Mouse (Mus musculus) CD8-positive naive resting alpha-beta T cell, adult 57 days (primary cell): ENCODE data around the gene Calm4. TPM values are rescaled to one million over a fixed set of nuclear protein-coding genes. Genes with fewer than 3 reads are reported as not detected.

Experiments used
- total RNA-seq: library from RNA; stranded (reverse); gene quantifications from one replicate; pipeline ENCODE4 v1.2.4, GENCODE M21; 2023

The Calm4 gene
- total RNA-seq, result not detected

DNA sequence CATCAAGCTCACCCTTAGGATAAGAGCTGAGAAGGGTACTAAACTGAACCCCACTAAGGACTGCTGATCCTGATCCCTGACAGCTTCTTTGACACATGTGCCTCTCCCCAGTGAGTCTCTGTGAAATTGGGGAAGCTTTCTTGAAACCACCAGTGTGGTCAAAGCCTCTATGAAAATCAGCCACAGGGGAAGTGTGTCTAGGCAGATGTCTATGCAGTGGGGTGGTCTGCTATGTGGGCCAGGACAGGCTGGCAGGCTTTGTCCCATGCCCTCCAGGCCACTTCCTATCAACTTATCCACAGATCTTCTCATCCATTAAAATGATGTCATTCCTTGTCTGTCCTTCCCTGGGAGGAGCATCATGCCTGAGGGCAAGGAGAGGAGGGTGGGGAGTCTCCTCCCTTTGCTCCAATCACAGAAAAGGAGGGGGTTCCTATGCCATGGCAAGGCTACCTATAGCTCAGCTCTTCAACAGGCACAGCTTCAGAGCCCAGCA is at the start of gene Calm4:
Gene Calm4, plus strand, starts transcription at position 446 of the 496 bp plus-strand sequence.

GRCm38 (mm10) chr13:3804186-3804585 is 33.4 kb upstream of the Calm4 start, which contains the start of gene Calml3:
Gene Calml3 (minus strand): TSS chr13:3804316.

DNA sequence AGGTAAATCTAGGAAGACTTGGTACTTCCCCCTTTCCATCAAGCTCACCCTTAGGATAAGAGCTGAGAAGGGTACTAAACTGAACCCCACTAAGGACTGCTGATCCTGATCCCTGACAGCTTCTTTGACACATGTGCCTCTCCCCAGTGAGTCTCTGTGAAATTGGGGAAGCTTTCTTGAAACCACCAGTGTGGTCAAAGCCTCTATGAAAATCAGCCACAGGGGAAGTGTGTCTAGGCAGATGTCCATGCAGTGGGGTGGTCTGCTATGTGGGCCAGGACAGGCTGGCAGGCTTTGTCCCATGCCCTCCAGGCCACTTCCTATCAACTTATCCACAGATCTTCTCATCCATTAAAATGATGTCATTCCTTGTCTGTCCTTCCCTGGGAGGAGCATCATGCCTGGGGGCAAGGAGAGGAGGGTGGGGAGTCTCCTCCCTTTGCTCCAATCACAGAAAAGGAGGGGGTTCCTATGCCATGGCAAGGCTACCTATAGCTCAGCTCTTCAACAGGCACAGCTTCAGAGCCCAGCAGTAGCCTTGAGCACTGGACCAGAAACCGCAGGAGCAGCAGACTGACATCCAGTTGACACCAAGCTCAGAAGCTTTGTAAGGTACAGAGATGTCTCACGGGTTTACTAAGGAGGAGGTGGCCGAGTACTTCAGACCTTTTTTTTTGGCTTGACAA is 16.2 kb downstream of the Calm4 start, which contains the start of gene Calm5:
Gene Calm5, plus strand, starts transcription at position 526 of the 686 bp plus-strand sequence.

Other genes starting within 250 kb of the Calm4 start
- 91.7 TPM for gene Fam208b, start 226.6 kb upstream of the Calm4 start, total RNA-seq
- gene Asb13, start 203.7 kb upstream of the Calm4 start, total RNA-seq, result 27.6 TPM
- gene Calml3, start 33.4 kb upstream of the Calm4 start, total RNA-seq, result not detected
- not detected for gene Calm5, start 16.4 kb downstream of the Calm4 start, total RNA-seq
- gene Net1, start 80.5 kb downstream of the Calm4 start, total RNA-seq, result 41.6 TPM
- not detected for gene Tubal3, start 80.5 kb downstream of the Calm4 start, total RNA-seq
- gene Ucn3, start 107.6 kb downstream of the Calm4 start, total RNA-seq, result not detected
- not detected for gene Akr1c14, start 211.3 kb downstream of the Calm4 start, total RNA-seq